Mouse (Mus musculus) kidney, embryonic 14.5 days (tissue): ENCODE measurements around the gene Msh6. TPM values are rescaled to one million over a fixed set of nuclear protein-coding genes. Genes with fewer than 3 reads are reported as not detected.
A peak's percentile ranks its signal among the peaks of the same experiment; 100 is the strongest.
"Not testable (repeated sequence)": the region's sequence is repeated elsewhere in the genome, so short reads cannot be mapped to it uniquely, and the experiment has no call there.

ENCODE experiments used
- ATAC-seq: fragments of 200-750 bp; cut with Nextera tagmentation; 2 replicates; pipeline ENCODE4 v1.8.0; 2017; ENCODE audit warnings: moderate number of reproducible peaks, mild to moderate bottlenecking, moderate TSS enrichment, moderate library complexity; ENCODE audit not compliant: low FRiP score, low TSS enrichment
- H3K27ac ChIP-seq: fragments of 300-500 bp; sonication (generic); 2 replicates; pipeline ENCODE4 v1.5.1; 2014; ENCODE audit warnings: low read depth, mild to moderate bottlenecking, low read length, moderate library complexity, mixed read lengths
- H3K27me3 ChIP-seq: fragments of 300-500 bp; sonication (generic); 2 replicates; pipeline ENCODE4 v1.6.1; 2014; ENCODE audit warnings: mild to moderate bottlenecking, low read length; ENCODE audit not compliant: control insufficient read depth, insufficient read depth
- H3K36me3 ChIP-seq: fragments of 300-500 bp; sonication (generic); 2 replicates; pipeline ENCODE4 v1.6.1; 2014; ENCODE audit warnings: low read length, mixed read lengths; ENCODE audit not compliant: control insufficient read depth, insufficient read depth
- H3K4me1 ChIP-seq: fragments of 300-500 bp; sonication (generic); 2 replicates; pipeline ENCODE4 v1.6.1; 2014; ENCODE audit warnings: low read length, mixed read lengths; ENCODE audit not compliant: control insufficient read depth, insufficient read depth
- H3K4me2 ChIP-seq: fragments of 300-500 bp; sonication (generic); replicated peaks from 2 replicates; pipeline ENCODE4 v1.6.1; 2014; ENCODE audit warnings: low read depth, mild to moderate bottlenecking, low read length
- H3K4me3 ChIP-seq: fragments of 300-500 bp; sonication (generic); 2 replicates; pipeline ENCODE4 v1.5.1; 2014; ENCODE audit warnings: mild to moderate bottlenecking, low read length
- H3K9ac ChIP-seq: fragments of 300-500 bp; sonication (generic); 2 replicates; pipeline ENCODE4 v1.6.1; 2014; ENCODE audit warnings: low read depth, mild to moderate bottlenecking, low read length, moderate library complexity
- H3K9me3 ChIP-seq: fragments of 300-500 bp; sonication (generic); 2 replicates; pipeline ENCODE4 v1.6.1; 2016; ENCODE audit warnings: low read length; ENCODE audit not compliant: control insufficient read depth
- WGBS: fragments of 180-500 bp; shearing (Covaris S2); extraction: QIAGEN DNeasy Blood & Tissue Kit; methylation state at CpG from one replicate; pipeline ENCODE4 v1.1.7; 2014; 5-methylcytosine and 5-hydroxymethylcytosine counted together
- polyA plus RNA-seq: library from polyadenylated mRNA; unstranded; fragments of >200 nt; fragmentation: Nextera tagmentation; extraction: Ambion mirVana; gene quantifications from 2 replicates; pipeline ENCODE4 v1.2.1, GENCODE M21; 2014

Gene Msh6
- 35.6 and 70.6 TPM in 2 replicates for polyA plus RNA-seq

DNA sequence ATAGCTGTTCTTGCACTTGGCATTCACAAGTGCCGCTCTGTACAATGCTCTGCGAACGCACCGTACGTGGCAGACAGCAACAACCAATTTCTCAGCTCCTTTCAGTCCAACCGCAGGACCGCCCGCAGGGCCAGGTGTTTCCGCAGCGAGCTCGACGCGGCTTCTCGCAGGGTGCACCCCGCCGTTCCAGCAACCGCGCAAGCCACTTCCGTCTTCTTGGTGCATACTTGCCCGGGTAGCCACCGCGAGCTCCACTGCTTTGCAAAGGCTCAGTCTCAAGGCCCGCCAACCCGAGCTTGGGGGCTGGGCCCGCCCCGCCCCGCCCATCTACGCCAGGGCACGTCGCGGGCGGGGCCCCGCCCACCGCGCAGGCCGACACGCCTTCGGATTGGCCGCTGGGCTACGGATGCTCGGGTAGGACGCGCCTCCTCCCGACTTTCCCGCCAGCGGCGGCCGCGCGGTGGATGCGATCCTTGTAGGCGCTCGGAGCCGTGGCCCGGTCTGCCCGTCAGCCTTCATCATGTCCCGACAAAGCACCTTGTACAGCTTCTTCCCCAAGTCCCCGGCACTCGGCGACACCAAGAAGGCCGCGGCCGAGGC lies at the start of gene Msh6:
Gene Msh6, plus strand, starts transcription at position 434 of the 600 bp plus-strand sequence.
- peak within 1 kb of the TSS; percentile 66 for H3K4me2 ChIP-seq
- H3K9ac ChIP-seq, result peak within 1 kb of the TSS; percentile 90
- under 1% methylated on average over 61 of the region's 63 CpGs for WGBS
- no peaks in the 10 kb centered on the region for H3K9me3 ChIP-seq
- H3K4me3 ChIP-seq, result peak within 1 kb of the TSS; percentile 86
- H3K4me1 ChIP-seq, result peaks cover 18% of the 10 kb centered on the region; the same call in 1 of the 2 replicates
- no peaks in the 10 kb centered on the region for H3K27me3 ChIP-seq
- peaks cover 5% of the 10 kb centered on the region; the same call in 1 of the 2 replicates for H3K36me3 ChIP-seq
- peak within 1 kb of the TSS; percentile 88 for H3K27ac ChIP-seq
- peak; percentile 99 for ATAC-seq

DNA sequence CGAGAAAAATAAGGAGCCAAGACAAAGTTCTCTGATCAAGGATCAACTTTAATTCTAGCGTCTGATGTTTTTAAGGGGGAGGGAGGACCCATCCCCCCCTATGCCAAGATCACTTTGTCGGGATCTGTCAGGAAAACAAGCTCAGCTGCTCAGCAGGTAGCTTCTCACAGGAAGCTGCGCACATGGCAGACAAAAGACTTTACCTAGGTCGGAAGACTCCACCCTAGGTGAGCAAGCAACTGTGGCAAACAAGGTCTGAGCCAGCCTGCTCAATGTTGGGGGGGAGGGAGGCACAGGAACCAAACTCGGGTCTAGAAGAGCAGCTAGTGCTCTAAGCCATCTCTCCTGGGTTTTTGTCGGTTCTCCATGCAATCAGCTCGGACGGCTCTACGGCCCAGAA lies 40.5 kb upstream of the Msh6 start:
- no peak for ATAC-seq
- H3K36me3 ChIP-seq, result no peaks in the 10 kb centered on the region
- H3K4me3 ChIP-seq, result no peak overlapping the region
- no peaks in the 10 kb centered on the region for H3K27me3 ChIP-seq
- no peak overlapping the region for H3K27ac ChIP-seq
- H3K9me3 ChIP-seq, result no peaks in the 10 kb centered on the region
- no peak overlapping the region for H3K4me2 ChIP-seq
- H3K4me1 ChIP-seq, result no peaks in the 10 kb centered on the region
- no peak overlapping the region for H3K9ac ChIP-seq
- 86% methylated on average over 10 of the region's 10 CpGs for WGBS

DNA sequence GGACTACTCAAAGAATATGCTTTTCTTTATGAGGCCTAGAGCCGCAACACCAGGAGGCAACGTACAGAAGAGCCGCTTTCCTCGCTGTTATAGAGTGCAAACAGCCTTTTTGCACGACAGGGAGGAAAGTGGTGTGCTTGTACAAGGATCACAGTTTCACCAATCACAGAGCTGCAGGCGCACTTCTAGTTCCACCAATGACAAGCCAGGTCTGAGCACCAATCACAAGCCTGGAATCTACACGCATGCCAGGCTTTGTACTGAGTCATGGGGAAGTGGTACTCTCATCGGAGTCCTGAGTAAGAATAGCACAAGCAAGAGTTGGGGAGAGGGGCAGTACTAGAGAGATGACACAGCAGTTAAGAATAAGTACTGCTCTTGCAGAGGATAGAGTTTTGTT lies 40.1 kb upstream of the Msh6 start:
- 89% methylated on average over 8 of the region's 8 CpGs for WGBS
- Histone ChIP-seq H3K4me3 (no peak overlapping the region), H3K9ac (no peak overlapping the region), H3K9me3 (no peaks in the 10 kb centered on the region), H3K36me3 (no peaks in the 10 kb centered on the region), H3K4me1 (no peaks in the 10 kb centered on the region), H3K4me2 (no peak overlapping the region), H3K27ac (no peak overlapping the region), H3K27me3 (no peaks in the 10 kb centered on the region)
- no peak for ATAC-seq

DNA sequence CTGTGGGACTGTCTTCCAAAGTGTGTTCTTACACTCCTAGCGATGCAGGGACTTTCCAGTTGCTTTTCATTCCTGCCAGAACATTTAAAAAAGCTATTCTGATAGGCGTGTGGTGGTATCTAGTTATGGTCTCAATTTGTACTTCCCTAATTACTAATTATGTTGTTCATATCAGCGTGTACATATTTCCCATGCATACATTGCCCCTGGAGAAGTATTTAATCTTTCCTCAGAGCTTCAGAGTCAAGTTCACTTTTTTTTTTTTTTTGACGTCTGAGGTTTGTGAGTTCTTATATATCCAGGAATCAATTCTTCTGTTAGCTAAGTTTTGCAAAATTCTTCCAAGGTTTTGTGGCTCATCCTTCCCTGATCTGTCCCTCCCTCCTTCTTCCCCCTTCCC lies 38.7 kb upstream of the Msh6 start:
- Histone ChIP-seq H3K36me3 (no peaks in the 10 kb centered on the region), H3K4me2 (no peak overlapping the region), H3K27ac (no peak overlapping the region), H3K9me3 (no peaks in the 10 kb centered on the region), H3K9ac (no peak overlapping the region), H3K4me1 (no peaks in the 10 kb centered on the region), H3K4me3 (no peak overlapping the region), H3K27me3 (no peaks in the 10 kb centered on the region)
- no peak for ATAC-seq
- 89% methylated on average over 4 of the region's 4 CpGs for WGBS

DNA sequence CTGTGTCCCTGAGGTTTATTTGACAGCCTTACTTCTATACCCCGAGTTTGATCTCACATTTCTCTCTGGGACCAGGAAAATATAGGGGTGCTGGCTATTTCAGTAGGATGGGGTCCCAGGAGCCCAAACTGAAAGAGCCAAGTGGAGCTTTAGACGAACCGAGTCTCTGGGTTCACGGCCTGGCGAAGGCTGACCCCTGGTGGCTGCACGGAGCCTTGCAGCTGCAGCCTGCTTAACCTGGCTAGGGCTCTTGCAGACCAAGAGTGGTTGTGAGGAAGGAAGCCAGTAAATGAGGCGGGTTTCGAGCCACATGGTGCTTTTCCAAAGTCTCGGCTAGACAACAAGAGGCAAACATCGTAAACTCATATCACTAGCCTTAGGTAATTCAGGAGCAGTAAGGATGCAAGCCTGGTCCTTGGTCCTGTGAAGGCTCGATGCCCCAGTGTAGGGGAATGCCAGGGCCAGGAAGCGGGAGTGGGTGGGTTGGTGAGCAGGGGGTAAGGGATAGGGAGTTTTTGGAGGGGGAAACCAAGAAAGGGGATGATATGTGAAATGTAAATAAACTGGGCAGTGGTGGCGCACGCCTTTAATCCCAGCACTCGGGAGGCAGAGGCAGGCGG lies 25.8 kb upstream of the Msh6 start:
- no peak overlapping the region for H3K4me3 ChIP-seq
- ATAC-seq, result peak; percentile 56; the same call in 1 of the 2 replicates
- H3K36me3 ChIP-seq, result no peaks in the 10 kb centered on the region
- H3K27me3 ChIP-seq, result no peaks in the 10 kb centered on the region
- no peak overlapping the region for H3K9ac ChIP-seq
- no peak overlapping the region for H3K4me2 ChIP-seq
- WGBS, result 45% methylated on average over 16 of the region's 16 CpGs
- H3K4me1 ChIP-seq, result no peaks in the 10 kb centered on the region
- H3K9me3 ChIP-seq, result 0 out of 2 replicates have a peak, but pooled peaks cover 2% of the 10 kb centered on the region
- H3K27ac ChIP-seq, result no peak overlapping the region

DNA sequence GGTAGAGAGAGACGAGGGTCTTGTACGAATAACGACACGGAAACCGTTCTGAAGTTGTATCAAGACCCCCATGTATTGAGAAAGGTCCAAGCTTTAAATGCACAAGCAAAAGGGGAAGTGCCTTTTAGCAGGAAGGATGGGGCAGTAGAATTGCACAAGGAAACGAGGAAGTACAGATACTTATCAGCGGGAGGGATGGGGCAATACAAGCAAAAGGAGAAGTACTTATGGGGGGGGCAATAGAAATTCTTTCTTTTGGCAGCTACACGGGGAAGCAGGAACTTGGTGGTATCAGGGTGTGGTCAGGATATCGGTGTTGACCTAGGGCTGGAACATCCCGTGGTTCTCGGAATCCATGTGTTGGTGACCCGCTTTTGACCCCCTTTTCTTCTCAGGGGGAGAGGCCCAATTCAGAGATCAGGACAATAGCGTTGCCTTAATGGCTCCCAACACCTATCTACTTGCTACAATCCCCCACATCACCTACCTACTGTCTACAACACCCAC lies 20.2 kb upstream of the Msh6 start:
- not testable (repeated sequence) for H3K9me3 ChIP-seq, H3K4me1 ChIP-seq, H3K27me3 ChIP-seq, ATAC-seq, H3K4me2 ChIP-seq, H3K27ac ChIP-seq, H3K4me3 ChIP-seq, H3K9ac ChIP-seq, H3K36me3 ChIP-seq
- 93% methylated on average over 13 of the region's 13 CpGs for WGBS

DNA sequence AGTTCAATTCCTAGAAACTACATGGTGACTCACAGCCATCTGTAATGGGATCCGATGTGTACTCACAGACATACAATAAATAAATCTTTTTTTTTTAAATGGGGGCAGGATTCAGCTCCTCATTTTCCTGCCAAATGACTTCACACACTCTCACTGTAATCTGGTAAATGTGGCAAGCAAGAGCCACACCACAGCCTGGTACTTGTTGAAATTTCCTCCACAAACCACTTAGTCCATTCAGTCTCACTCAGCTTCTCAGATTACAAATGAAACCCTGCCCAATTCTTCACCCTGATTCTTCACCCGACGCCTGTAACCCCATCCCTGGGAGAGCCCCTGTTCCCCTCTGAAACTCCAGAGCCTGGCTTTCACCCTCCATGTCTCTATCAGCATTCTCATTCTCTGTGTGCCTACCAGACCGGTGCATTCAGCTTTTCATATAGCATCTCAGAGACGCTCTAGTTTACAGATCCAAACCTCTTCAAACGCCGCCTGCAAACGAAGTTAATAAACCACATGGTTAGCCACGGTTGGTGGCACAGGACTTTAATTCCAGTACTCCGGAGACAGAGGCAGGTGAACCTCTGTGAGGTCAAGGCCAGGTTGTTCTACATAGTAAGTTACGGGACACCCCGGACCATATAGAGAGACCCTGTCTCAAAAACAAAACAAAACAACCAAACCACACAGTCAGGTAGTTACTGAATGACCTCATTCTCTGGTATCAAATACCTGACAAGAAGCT lies 17.6 kb upstream of the Msh6 start:
- Histone ChIP-seq H3K36me3 (no peaks in the 10 kb centered on the region), H3K4me2 (no peak overlapping the region), H3K4me1 (no peaks in the 10 kb centered on the region), H3K9me3 (no peaks in the 10 kb centered on the region), H3K9ac (no peak overlapping the region), H3K4me3 (no peak overlapping the region), H3K27me3 (no peaks in the 10 kb centered on the region), H3K27ac (no peak overlapping the region)
- 0 out of 2 replicates have a peak, but pooled peaks have one; percentile 47 for ATAC-seq
- 43% methylated on average over 12 of the region's 12 CpGs for WGBS

DNA sequence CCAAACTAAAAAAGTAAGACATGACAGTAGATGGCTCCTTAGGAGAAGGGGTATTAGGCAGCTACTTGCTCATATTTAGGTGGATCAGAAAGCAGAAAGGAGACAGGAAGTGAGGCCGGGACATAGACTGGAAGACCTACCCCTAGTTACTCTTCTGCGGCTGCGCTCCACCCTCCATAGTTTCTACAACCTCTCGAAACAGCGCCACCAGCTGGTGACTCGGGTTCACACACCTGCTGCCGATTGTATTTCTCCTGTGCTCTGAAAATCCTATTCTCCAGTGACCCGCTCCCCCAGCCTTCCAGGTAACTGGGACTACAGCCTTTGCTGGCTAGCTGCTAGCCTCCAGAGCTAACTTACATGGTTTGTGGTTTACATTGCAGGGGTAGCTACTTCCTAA lies 16.6 kb upstream of the Msh6 start:
- H3K9ac ChIP-seq, result no peak overlapping the region
- 69% methylated on average over 8 of the region's 8 CpGs for WGBS
- H3K27me3 ChIP-seq, result no peaks in the 10 kb centered on the region
- H3K27ac ChIP-seq, result no peak overlapping the region
- no peak overlapping the region for H3K4me2 ChIP-seq
- H3K4me3 ChIP-seq, result no peak overlapping the region
- H3K4me1 ChIP-seq, result no peaks in the 10 kb centered on the region
- no peak for ATAC-seq
- H3K9me3 ChIP-seq, result no peaks in the 10 kb centered on the region
- no peaks in the 10 kb centered on the region for H3K36me3 ChIP-seq

DNA sequence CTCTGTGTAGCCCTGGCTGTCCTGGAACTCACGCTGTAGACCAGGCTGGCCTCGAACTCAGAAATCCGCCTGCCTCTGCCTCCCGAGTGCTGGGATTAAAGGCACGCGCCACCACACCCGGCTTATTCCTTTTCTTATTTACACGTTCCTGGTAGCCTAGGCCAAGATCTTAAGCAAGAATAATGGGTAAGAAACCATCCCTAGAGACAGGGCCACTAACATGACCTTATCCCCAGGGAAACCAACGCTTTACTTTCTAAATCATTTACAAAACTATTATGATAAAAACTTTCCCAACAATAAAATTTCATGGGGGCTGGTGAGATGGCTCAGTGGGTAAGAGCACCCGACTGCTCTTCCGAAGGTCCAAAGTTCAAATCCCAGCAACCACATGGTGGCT lies 15.5 kb upstream of the Msh6 start:
- not testable (repeated sequence) for H3K4me1 ChIP-seq, H3K9ac ChIP-seq, H3K9me3 ChIP-seq, H3K27me3 ChIP-seq, H3K36me3 ChIP-seq, H3K27ac ChIP-seq, ATAC-seq, H3K4me2 ChIP-seq, H3K4me3 ChIP-seq
- 92% methylated on average over 11 of the region's 11 CpGs for WGBS
